In the genomic region with DNA sequence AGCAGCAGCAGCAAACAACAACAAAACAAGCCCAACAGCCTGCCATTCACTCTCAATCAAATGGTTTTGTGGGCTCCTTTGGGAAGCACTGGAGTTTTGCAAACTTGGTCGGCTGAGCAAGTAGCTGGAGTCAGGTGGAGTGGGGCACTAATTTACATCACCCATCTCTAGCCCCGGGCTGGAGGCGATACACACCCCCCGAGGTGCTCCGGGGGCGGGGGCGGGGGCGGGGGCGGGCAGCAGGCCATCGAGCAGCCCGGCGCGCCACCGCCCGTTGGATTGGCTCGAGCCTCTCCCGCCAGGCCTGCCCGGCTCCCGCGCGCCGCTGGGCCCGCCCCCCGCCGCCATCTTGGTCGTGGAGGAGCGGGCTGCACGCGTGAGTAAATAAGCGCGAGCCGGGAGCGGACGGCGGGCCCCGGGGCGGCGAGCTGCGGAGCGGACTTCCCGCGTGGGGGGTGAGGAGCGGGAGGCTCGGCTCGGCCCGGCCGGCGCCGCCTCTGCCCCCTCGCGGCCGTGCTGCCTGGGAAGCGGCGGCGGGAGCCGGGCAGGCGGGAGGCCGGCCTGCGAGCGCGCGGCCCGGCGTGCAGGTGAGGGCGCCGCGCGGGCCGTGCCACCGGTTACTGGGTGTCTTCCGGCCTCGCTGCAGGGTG, we compare ENCODE assay signal across 8 mouse cellular contexts. TPM values are rescaled to one million over a fixed set of nuclear protein-coding genes. Genes with fewer than 3 reads are reported as not detected.
DNase-seq lines count a peak whose midpoint lies in the region; ATAC-seq and TF ChIP-seq lines count a peak whose summit lies in the region.

A gene (plus strand): TSS at position 342 of the 650 bp plus-strand sequence.

- H3K4me3 ChIP-seq in C2C12 (ENCODE audit: insufficient read depth, poor library complexity, severe bottlenecking): peak within 1 kb of the TSS; percentile 90
- H3K4me3 ChIP-seq in erythroblast, embryonic 14.5 days (replicated peaks): peak within 1 kb of the TSS; percentile 86
- H3K4me3 ChIP-seq in heart, embryonic 12.5 days: peak within 1 kb of the TSS; percentile 77
- H3K4me3 ChIP-seq in kidney, postnatal 0 days (replicated peaks; ENCODE audit: low read depth, low read length): peak within 1 kb of the TSS; percentile 99
- peak within 1 kb of the TSS; percentile 93 for H3K4me3 ChIP-seq in liver, adult 2 months (ENCODE audit: insufficient read depth, low read depth, low read length)

- H3K79me3 ChIP-seq in C2C12 (ENCODE audit: low read depth): peaks cover 39% of the 10 kb centered on the region

- TF ChIP-seq POLR2A in brain, embryonic 14.5 days (IDR thresholded peaks at IDR 0.05; ENCODE audit: borderline replicate concordance, extremely low read depth, insufficient read depth, insufficient read length, poor library complexity, severe bottlenecking): peak; percentile 48; the same call in 1 of the 2 replicates
- peak; percentile 25; the same call in 1 of the 2 replicates for TF ChIP-seq POLR2A in liver, adult 2 months (IDR thresholded peaks at IDR 0.05; ENCODE audit: extremely low read depth, insufficient read depth, low read length)

- H3ac ChIP-seq in C2C12 (ENCODE audit: control insufficient read depth, insufficient read length, low read depth): peak within 1 kb of the TSS; percentile 89

- H3K9ac ChIP-seq in heart, embryonic 12.5 days: peak within 1 kb of the TSS; percentile 95
- peak within 1 kb of the TSS; percentile 94 for H3K9ac ChIP-seq in kidney, postnatal 0 days (ENCODE audit: low read depth, low read length)
- H3K9ac ChIP-seq in liver, adult 2 months (ENCODE audit: low read depth, low read length): peak within 1 kb of the TSS; percentile 94

- ATAC-seq in heart, embryonic 12.5 days (ENCODE audit: insufficient number of reproducible peaks, low FRiP score): peak; percentile 98
- peak; percentile 97 for ATAC-seq in kidney, postnatal 0 days (replicated peaks; ENCODE audit: low FRiP score, low read depth)
- ATAC-seq in monocyte, adult 5-6 weeks (replicated peaks; ENCODE audit: insufficient number of reproducible peaks, low FRiP score, low TSS enrichment, poor library complexity, severe bottlenecking): peak; percentile 55

- no peaks in the 10 kb centered on the region for H3K9me3 ChIP-seq in erythroblast, embryonic 14.5 days (ENCODE audit: control insufficient read depth, low read length)
- H3K9me3 ChIP-seq in heart, embryonic 12.5 days (replicated peaks): no peaks in the 10 kb centered on the region
- H3K9me3 ChIP-seq in kidney, postnatal 0 days (replicated peaks; ENCODE audit: low read length): no peaks in the 10 kb centered on the region

- under 1% methylated on average over 63 of the region's 72 CpGs for WGBS in heart, embryonic 12.5 days
- under 1% methylated on average over 67 of the region's 72 CpGs for WGBS in kidney, postnatal 0 days
- under 1% methylated on average over 63 of the region's 72 CpGs for WGBS in liver, adult 2 months

- H3K27me3 ChIP-seq in C2C12 (ENCODE audit: control insufficient read depth, insufficient read depth, insufficient read length): no peaks in the 10 kb centered on the region
- peaks cover 8% of the 10 kb centered on the region for H3K27me3 ChIP-seq in erythroblast, embryonic 14.5 days (ENCODE audit: control insufficient read depth)
- no peaks in the 10 kb centered on the region for H3K27me3 ChIP-seq in heart, embryonic 12.5 days (replicated peaks)
- H3K27me3 ChIP-seq in kidney, postnatal 0 days (ENCODE audit: insufficient read depth, low read length): no peaks in the 10 kb centered on the region
- no peaks in the 10 kb centered on the region for H3K27me3 ChIP-seq in liver, adult 2 months (ENCODE audit: control insufficient read depth, insufficient read depth, low read length)

- peak within 1 kb of the TSS; percentile 80 for H3K27ac ChIP-seq in heart, embryonic 12.5 days (ENCODE audit: poor library complexity, severe bottlenecking)
- peak within 1 kb of the TSS; percentile 94 for H3K27ac ChIP-seq in kidney, postnatal 0 days
- peak within 1 kb of the TSS; percentile 63 for H3K27ac ChIP-seq in liver, adult 2 months (replicated peaks; ENCODE audit: insufficient read depth, low read depth, low read length)

- H3K4me1 ChIP-seq in erythroblast, embryonic 14.5 days (ENCODE audit: control insufficient read depth): peaks cover 21% of the 10 kb centered on the region
- peaks cover 10% of the 10 kb centered on the region; the same call in 1 of the 2 replicates for H3K4me1 ChIP-seq in heart, embryonic 12.5 days (replicated peaks)
- H3K4me1 ChIP-seq in kidney, postnatal 0 days (replicated peaks; ENCODE audit: insufficient read depth, low read length): no peaks in the 10 kb centered on the region
- peaks cover 6% of the 10 kb centered on the region for H3K4me1 ChIP-seq in liver, adult 2 months (ENCODE audit: control insufficient read depth, insufficient read depth, low read length)

- peak; percentile 93 for DNase-seq in brain, embryonic 14.5 days (ENCODE audit: low read depth)
- peak; percentile 91 for DNase-seq in kidney, postnatal 0 days (ENCODE audit: low spot score)
- DNase-seq in liver, adult 2 months (ENCODE audit: extremely low read depth, low read depth, low spot score): peak; percentile 45
- peak; percentile 83 for DNase-seq in spleen, postnatal 36 days (ENCODE audit: low spot score in 2 of 2)

- H3K36me3 ChIP-seq in C2C12 (ENCODE audit: control insufficient read depth, insufficient read depth): peaks cover 28% of the 10 kb centered on the region
- peaks cover 38% of the 10 kb centered on the region for H3K36me3 ChIP-seq in erythroblast, embryonic 14.5 days (ENCODE audit: control insufficient read depth)
- H3K36me3 ChIP-seq in heart, embryonic 12.5 days: peaks cover 19% of the 10 kb centered on the region
- no peaks in the 10 kb centered on the region for H3K36me3 ChIP-seq in kidney, postnatal 0 days (ENCODE audit: insufficient read depth, low read length)
- peaks cover 8% of the 10 kb centered on the region for H3K36me3 ChIP-seq in liver, adult 2 months (ENCODE audit: control insufficient read depth, insufficient read depth, low read length)

- TF ChIP-seq CTCF in C2C12 (IDR thresholded peaks at IDR 0.05; ENCODE audit: control insufficient read depth, insufficient read depth, insufficient read length): peak; percentile 18
- TF ChIP-seq CTCF in brain, embryonic 14.5 days (IDR thresholded peaks at IDR 0.05; ENCODE audit: borderline replicate concordance, extremely low read depth, insufficient read depth, insufficient read length): no peak
- TF ChIP-seq CTCF in kidney, postnatal 0 days (IDR thresholded peaks at IDR 0.05; ENCODE audit: low read depth): no peak
- 0 out of 2 replicates have a peak, but pooled peaks have one; percentile 9 for TF ChIP-seq CTCF in liver, adult 2 months (IDR thresholded peaks at IDR 0.05; ENCODE audit: low read depth, low read length)

- H3K4me2 ChIP-seq in heart, embryonic 12.5 days: peak within 1 kb of the TSS; percentile 77
- H3K4me2 ChIP-seq in kidney, postnatal 0 days (ENCODE audit: low read length): peak within 1 kb of the TSS; percentile 75

- peaks cover 49% of the 10 kb centered on the region for H3K79me2 ChIP-seq in C2C12 (ENCODE audit: control insufficient read depth, insufficient read depth)
- H3K79me2 ChIP-seq in liver, adult 2 months (ENCODE audit: control insufficient read depth, insufficient read depth, low read length): no peaks in the 10 kb centered on the region

TF ChIP-seq in C2C12, 6 proteins besides CTCF, POLR2A, EP300 and RAD21:
- no peak for TF ChIP-seq MAX (IDR thresholded peaks at IDR 0.05)
- TF ChIP-seq FOSL1 (IDR thresholded peaks at IDR 0.05; ENCODE audit: insufficient read depth, low read length, poor library complexity, severe bottlenecking): no peak
- no peak for TF ChIP-seq CEBPB (IDR thresholded peaks at IDR 0.05; ENCODE audit: low read depth)
- no peak for TF ChIP-seq MYOG (IDR thresholded peaks at IDR 0.05; ENCODE audit: control insufficient read depth, extremely low read depth, insufficient read length)
- TF ChIP-seq USF1 (IDR thresholded peaks at IDR 0.05; ENCODE audit: low read depth): no peak
- no peak for TF ChIP-seq MYOD1 (IDR thresholded peaks at IDR 0.05; ENCODE audit: control insufficient read depth, insufficient read length, low read depth)
TF ChIP-seq in C2C12: peak in this region for 0.

RNA-seq across cellular contexts. Expression of the gene that starts here (rescaled TPM):
- 2.9 TPM for polyA plus RNA-seq in C2C12 (2012; fragmentation: generic; extraction: Trizol)
- 18.1 and 20.2 TPM in 2 replicates for polyA plus RNA-seq in brain, embryonic 14.5 days (2012; rRNA removed)
- polyA plus RNA-seq in erythroblast, embryonic 14.5 days (2012): 0.83 and 1.2 TPM in 2 replicates
- polyA plus RNA-seq in heart, embryonic 12.5 days (2016; fragmentation: Nextera tagmentation; extraction: Ambion mirVana): 33.0 and 34.6 TPM in 2 replicates
- polyA plus RNA-seq in kidney, postnatal 0 days (2015; fragmentation: Nextera tagmentation; extraction: Ambion mirVana): 24.3 and 24.5 TPM in 2 replicates
- total RNA-seq in liver, adult 2 months (2014; rRNA removed): 12.8 and 13.3 TPM in 2 replicates
- 0.54 and 1.1 TPM in 2 replicates for polyA plus RNA-seq in liver, adult 2 months (2012; rRNA removed)
- total RNA-seq in monocyte, adult 5-6 weeks (2017): 29.1 to 71.0 TPM (median 39.2 TPM) in 3 replicates

Comparison
In these comparisons a context has a peak if more than half of its experiments do, and no peak if none do; other contexts are left out.
1. Peak in every context shown above with its lines: DNase-seq, ATAC-seq, H3K4me3 ChIP-seq and H3K27ac ChIP-seq.
2. CTCF ChIP-seq: peak in C2C12 (single experiment) and liver, adult 2 months (single experiment); none in brain, embryonic 14.5 days (single experiment) and kidney, postnatal 0 days (single experiment).